Mouse (Mus musculus) stomach, postnatal 0 days (tissue): ENCODE results near the gene Usp19. TPM values are rescaled to one million over a fixed set of nuclear protein-coding genes. Genes with fewer than 3 reads are reported as not detected.

Experiments
- ATAC-seq: fragments of 200-750 bp; cut with Nextera tagmentation; 2 replicates; pipeline ENCODE4 v1.8.0; 2017; ENCODE audit not compliant: low FRiP score, low TSS enrichment
- DNase-seq: peaks from one replicate; pipeline ENCODE4 v3.0.0-alpha.2; 2016; ENCODE audit warnings: low spot score
- H3K27ac ChIP-seq: fragments of 300-500 bp; sonication (generic); replicated peaks from 2 replicates; pipeline ENCODE4 v1.5.1; 2014; ENCODE audit warnings: mild to moderate bottlenecking, control low read depth
- H3K27me3 ChIP-seq: fragments of 300-500 bp; sonication (generic); 2 replicates; pipeline ENCODE4 v1.6.1; 2014; ENCODE audit warnings: low read length; ENCODE audit not compliant: control insufficient read depth, insufficient read depth
- H3K36me3 ChIP-seq: fragments of 300-500 bp; sonication (generic); 2 replicates; pipeline ENCODE4 v1.6.1; 2014; ENCODE audit warnings: low read length, mixed read lengths; ENCODE audit not compliant: control insufficient read depth, insufficient read depth
- H3K4me1 ChIP-seq: fragments of 300-500 bp; sonication (generic); replicated peaks from 2 replicates; pipeline ENCODE4 v1.6.1; 2014; ENCODE audit warnings: antibody characterized with exemption; ENCODE audit not compliant: control insufficient read depth, insufficient read depth
- H3K4me2 ChIP-seq: fragments of 300-500 bp; sonication (generic); replicated peaks from 2 replicates; pipeline ENCODE4 v1.6.1; 2014; ENCODE audit warnings: low read depth, mild to moderate bottlenecking, control low read depth, moderate library complexity
- H3K4me3 ChIP-seq: fragments of 300-500 bp; sonication (generic); 2 replicates; pipeline ENCODE4 v1.5.1; 2014; ENCODE audit warnings: low read depth, low read length, control low read depth
- H3K9ac ChIP-seq: fragments of 300-500 bp; sonication (generic); 2 replicates; pipeline ENCODE4 v1.6.1; 2014; ENCODE audit warnings: mild to moderate bottlenecking, low read length, control low read depth, mixed read lengths
- H3K9me3 ChIP-seq: fragments of 300-500 bp; sonication (generic); 2 replicates; pipeline ENCODE4 v1.6.1; 2016; ENCODE audit warnings: low read length; ENCODE audit not compliant: control insufficient read depth
- CTCF ChIP-seq: IDR thresholded peaks from 2 replicates; pipeline ENCODE4 v1.5.1; 2016; ENCODE audit warnings: antibody characterized with exemption, low read depth, mild to moderate bottlenecking, moderate library complexity
- EP300 ChIP-seq: optimal IDR thresholded peaks from 2 replicates; pipeline ENCODE3; 2016; ENCODE audit warnings: antibody characterized with exemption
- WGBS: fragments of 180-500 bp; shearing (Covaris S2); extraction: QIAGEN DNeasy Blood & Tissue Kit; methylation state at CpG from one replicate; pipeline ENCODE4 v1.1.7; 2014; 5-methylcytosine and 5-hydroxymethylcytosine counted together
- polyA plus RNA-seq: library from polyadenylated mRNA; unstranded; fragments of >200 nt; fragmentation: Nextera tagmentation; extraction: Ambion mirVana; gene quantifications from 2 replicates; pipeline ENCODE4 v1.2.1, GENCODE M21; 2015

The Usp19 gene
- polyA plus RNA-seq, 1 experiment from 2014 or later, result 22.2 TPM

DNA sequence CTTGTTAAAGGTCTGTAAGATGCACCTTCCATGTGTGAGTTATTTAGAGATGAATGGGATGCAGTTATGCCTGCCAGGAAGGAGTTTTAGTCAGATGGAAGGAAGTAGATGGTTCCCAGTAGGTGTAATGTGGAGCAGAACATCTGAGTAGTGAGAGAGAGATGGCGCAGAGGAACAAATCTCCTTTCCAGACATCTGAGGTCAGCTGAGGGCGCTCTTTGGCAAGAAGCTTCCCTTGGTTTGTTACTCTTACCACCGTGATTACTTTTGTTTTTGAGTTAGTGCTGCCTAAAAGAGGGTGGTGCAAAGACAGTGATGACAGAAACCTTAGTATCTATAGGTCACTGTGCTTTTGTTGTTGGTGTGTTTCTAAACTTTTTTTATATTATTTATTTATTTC lies 35.0 kb downstream of the Usp19 start:
- no peak overlapping the region for H3K9ac ChIP-seq
- H3K36me3 ChIP-seq, result peaks cover 8% of the 10 kb centered on the region; the same call in 1 of the 2 replicates
- ATAC-seq (no peak), DNase-seq (no peak)
- TF ChIP-seq CTCF, result no peak
- TF ChIP-seq EP300, result no peak
- H3K4me3 ChIP-seq, result no peak overlapping the region
- no peaks in the 10 kb centered on the region for H3K9me3 ChIP-seq
- H3K4me1 ChIP-seq, result no peaks in the 10 kb centered on the region
- no peaks in the 10 kb centered on the region for H3K27me3 ChIP-seq
- H3K4me2 ChIP-seq, result no peak overlapping the region
- WGBS, result 73% methylated on average over 3 of the region's 3 CpGs
- no peak overlapping the region for H3K27ac ChIP-seq

DNA sequence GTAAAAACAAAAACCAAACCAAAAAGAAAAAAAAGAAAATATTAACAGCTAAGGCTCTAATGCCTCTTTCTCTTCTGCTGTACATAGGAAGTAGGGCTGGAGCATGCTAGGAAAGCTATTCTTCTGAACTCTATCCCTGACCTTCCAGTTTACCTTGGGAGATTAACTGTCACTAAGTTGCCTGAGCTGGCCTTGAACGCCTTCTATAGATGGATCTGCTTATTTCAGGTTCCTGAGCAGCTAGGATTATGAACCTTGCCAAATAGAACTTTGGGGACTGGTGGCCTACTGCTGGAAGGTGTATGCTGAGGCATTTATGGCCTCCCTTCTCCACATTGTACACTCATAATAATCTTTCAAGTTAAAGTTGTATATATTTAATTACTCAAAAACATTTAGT lies 40.6 kb downstream of the Usp19 start:
- TF ChIP-seq CTCF (no peak), EP300 (no peak)
- ATAC-seq (no peak), DNase-seq (no peak)
- no peaks in the 10 kb centered on the region for H3K27me3 ChIP-seq
- H3K4me1 ChIP-seq, result no peaks in the 10 kb centered on the region
- H3K9me3 ChIP-seq, result no peaks in the 10 kb centered on the region
- no peak overlapping the region for H3K27ac ChIP-seq
- H3K4me3 ChIP-seq, result no peak overlapping the region
- peaks cover 25% of the 10 kb centered on the region for H3K36me3 ChIP-seq
- 83% methylated on average over 1 of the region's 1 CpGs for WGBS
- H3K9ac ChIP-seq, result no peak overlapping the region
- H3K4me2 ChIP-seq, result no peak overlapping the region

DNA sequence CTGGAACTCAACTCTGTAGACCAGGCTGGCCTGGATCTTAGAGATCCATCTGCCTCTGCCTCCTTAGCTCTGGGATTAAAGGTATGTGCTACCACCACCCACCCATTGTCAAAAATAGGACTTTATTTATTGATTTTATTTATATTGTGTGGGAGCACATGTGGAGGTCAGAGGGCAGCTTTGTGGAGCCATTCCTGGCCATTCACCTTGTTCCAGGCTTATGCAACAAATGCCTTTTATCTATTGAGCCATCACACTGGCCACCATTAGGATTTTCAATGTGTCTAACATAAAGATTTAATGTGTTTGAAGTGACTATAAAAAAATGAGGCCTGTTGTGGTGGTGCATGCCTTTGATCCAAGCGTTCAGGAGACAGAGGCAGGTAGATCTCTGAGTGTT lies 41.1 kb downstream of the Usp19 start:
- H3K4me3 ChIP-seq, result no peak overlapping the region
- DNase-seq (no peak), ATAC-seq (no peak)
- no peak for TF ChIP-seq EP300
- TF ChIP-seq CTCF, result no peak
- H3K9ac ChIP-seq, result no peak overlapping the region
- no peaks in the 10 kb centered on the region for H3K27me3 ChIP-seq
- no peaks in the 10 kb centered on the region for H3K9me3 ChIP-seq
- no peak overlapping the region for H3K27ac ChIP-seq
- H3K36me3 ChIP-seq, result peaks cover 30% of the 10 kb centered on the region
- H3K4me1 ChIP-seq, result no peaks in the 10 kb centered on the region
- no peak overlapping the region for H3K4me2 ChIP-seq
- WGBS, result 91% methylated on average over 1 of the region's 1 CpGs

- ATAC-seq, result no peak
- Histone ChIP-seq H3K4me3 (no peak overlapping the region), H3K36me3 (peaks cover 32% of the 10 kb centered on the region), H3K27me3 (no peaks in the 10 kb centered on the region), H3K9ac (no peak overlapping the region), H3K9me3 (no peaks in the 10 kb centered on the region), H3K4me1 (no peaks in the 10 kb centered on the region), H3K27ac (no peak overlapping the region), H3K4me2 (no peak overlapping the region)
- DNase-seq, result no peak
- TF ChIP-seq CTCF, result no peak
These were observed 50.4 kb downstream of the Usp19 start for GRCm38 (mm10) chr9:108540846-108541245.

DNA sequence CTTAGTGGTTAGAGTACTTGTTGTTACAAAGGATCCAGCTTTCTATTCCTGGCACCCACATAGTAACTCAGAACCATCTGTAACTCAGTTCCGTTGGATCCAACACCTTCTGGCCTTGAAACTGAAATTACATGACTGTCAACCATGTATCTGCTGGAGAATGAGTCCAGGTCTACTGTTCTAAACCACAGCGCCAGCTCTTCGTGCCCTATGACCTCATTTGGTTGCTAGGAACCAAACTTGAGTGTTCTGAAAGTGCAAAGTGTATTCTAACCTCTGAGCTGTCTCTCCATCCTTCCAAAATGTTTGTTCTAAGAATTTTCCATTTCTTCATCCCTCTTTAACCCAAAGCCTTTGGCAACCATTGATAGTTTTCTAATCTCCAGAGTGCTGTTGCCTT lies 55.6 kb downstream of the Usp19 start:
- DNase-seq (no peak), ATAC-seq (no peak)
- TF ChIP-seq EP300 (no peak), CTCF (no peak)
- WGBS, result 96% methylated on average over 3 of the region's 3 CpGs
- no peaks in the 10 kb centered on the region for H3K9me3 ChIP-seq
- no peak overlapping the region for H3K4me3 ChIP-seq
- H3K27me3 ChIP-seq, result no peaks in the 10 kb centered on the region
- no peak overlapping the region for H3K27ac ChIP-seq
- no peak overlapping the region for H3K9ac ChIP-seq
- H3K4me1 ChIP-seq, result no peaks in the 10 kb centered on the region
- peaks cover 38% of the 10 kb centered on the region for H3K36me3 ChIP-seq
- no peak overlapping the region for H3K4me2 ChIP-seq

- ATAC-seq, result no peak
- no peaks in the 10 kb centered on the region for H3K9me3 ChIP-seq
- H3K4me1 ChIP-seq, result no peaks in the 10 kb centered on the region
- H3K4me2 ChIP-seq, result no peak overlapping the region
- H3K4me3 ChIP-seq, result no peak overlapping the region
- no peak overlapping the region for H3K27ac ChIP-seq
- no peak for DNase-seq
- H3K27me3 ChIP-seq, result no peaks in the 10 kb centered on the region
- TF ChIP-seq CTCF, result no peak
- TF ChIP-seq EP300, result no peak
- WGBS, result 91% methylated on average over 1 of the region's 1 CpGs
- no peak overlapping the region for H3K9ac ChIP-seq
- H3K36me3 ChIP-seq, result peaks cover 33% of the 10 kb centered on the region
These were observed 56.5 kb downstream of the Usp19 start for GRCm38 (mm10) chr9:108546875-108547274.

Other genes starting within 250 kb of the Usp19 start
- 52.7 and 59.2 TPM in 2 replicates for gene Dag1, start 226.6 kb upstream of the Usp19 start, polyA plus RNA-seq
- 17.3 and 20.3 TPM in 2 replicates for gene Nicn1, start 200.2 kb upstream of the Usp19 start, polyA plus RNA-seq
- 10.5 and 11.6 TPM in 2 replicates for gene Amt, start 193.7 kb upstream of the Usp19 start, polyA plus RNA-seq
- 363 and 370 TPM in 2 replicates for gene Rhoa, start 184.5 kb upstream of the Usp19 start, polyA plus RNA-seq
- 58.2 and 61.4 TPM in 2 replicates for gene Tcta, start 184.4 kb upstream of the Usp19 start, polyA plus RNA-seq
- gene Gpx1, start 151.7 kb upstream of the Usp19 start, polyA plus RNA-seq, result 1,072 and 1,116 TPM in 2 replicates
- 56.8 and 59.6 TPM in 2 replicates for gene Usp4, start 142.7 kb upstream of the Usp19 start, polyA plus RNA-seq
- gene 1700102P08Rik, start 97.8 kb upstream of the Usp19 start, polyA plus RNA-seq, result 0.17 and 0.21 TPM in 2 replicates
- gene Ccdc36, start 62.1 kb upstream of the Usp19 start, polyA plus RNA-seq, result 0.39 and 0.41 TPM in 2 replicates
- gene BC048562, start 54.1 kb upstream of the Usp19 start, polyA plus RNA-seq, result not detected in 2 replicates
- gene Ccdc71, start 30.1 kb upstream of the Usp19 start, polyA plus RNA-seq, result 29.7 and 32.2 TPM in 2 replicates
- gene Klhdc8b, start 29.0 kb upstream of the Usp19 start, polyA plus RNA-seq, result 37.2 and 46.7 TPM in 2 replicates
- gene Lamb2, start 10.9 kb upstream of the Usp19 start, polyA plus RNA-seq, result 19.2 and 21.8 TPM in 2 replicates
- 66.4 and 70.6 TPM in 2 replicates for gene Qars, start 17.1 kb downstream of the Usp19 start, polyA plus RNA-seq
- gene Qrich1, start 26.2 kb downstream of the Usp19 start, polyA plus RNA-seq, result 47.7 and 50.5 TPM in 2 replicates
- 67.1 and 70.6 TPM in 2 replicates for gene Impdh2, start 69.7 kb downstream of the Usp19 start, polyA plus RNA-seq
- gene Ndufaf3, start 76.8 kb downstream of the Usp19 start, polyA plus RNA-seq, result 40.4 and 42.4 TPM in 2 replicates
- gene Dalrd3, start 79.3 kb downstream of the Usp19 start, polyA plus RNA-seq, result 44.9 and 50.5 TPM in 2 replicates
- 23.2 and 25.5 TPM in 2 replicates for gene Wdr6, start 88.1 kb downstream of the Usp19 start, polyA plus RNA-seq
- gene P4htm, start 107.1 kb downstream of the Usp19 start, polyA plus RNA-seq, result 3.7 and 4.4 TPM in 2 replicates
- 25.1 and 27.2 TPM in 2 replicates for gene Arih2, start 158.8 kb downstream of the Usp19 start, polyA plus RNA-seq
- gene Slc25a20, start 171.5 kb downstream of the Usp19 start, polyA plus RNA-seq, result 71.5 and 75.1 TPM in 2 replicates
- gene Prkar2a, start 198.7 kb downstream of the Usp19 start, polyA plus RNA-seq, result 22.2 and 24.0 TPM in 2 replicates